ENCODE assay signal across 7 mouse cellular contexts in genomic region chr9:117903025-117903424, GRCm38 (mm10).
DNase-seq lines count a peak whose midpoint lies in the region; TF ChIP-seq lines count a peak whose summit lies in the region.

No protein-coding gene starts in this region.

- peaks cover 24% of the 10 kb centered on the region for H3K4me1 ChIP-seq in cerebellum, adult 2 months (ENCODE audit: control insufficient read depth, insufficient read depth, low read length)

- no peaks in the 10 kb centered on the region for H3K36me3 ChIP-seq in splenic B cell, adult 2 months (ENCODE audit: control insufficient read depth, insufficient read depth, low read length, poor library complexity, severe bottlenecking)

- WGBS in cerebellum, adult 2 months, result 80% methylated on average over 4 of the region's 4 CpGs

- H3K4me3 ChIP-seq in cerebellum, adult 2 months (replicated peaks; ENCODE audit: insufficient read depth, low read depth, low read length), result no peak overlapping the region

- peak; percentile 77 for DNase-seq in 3T3-L1 (ENCODE audit: low read depth, low spot score)
- DNase-seq in B cell, adult 2 months, result peak; percentile 7 to 26
- peak; percentile 54 to 71 for DNase-seq in cerebellum, adult 2 months
- peak; percentile 52 to 55 for DNase-seq in heart, postnatal 10 days
- peak; percentile 7 to 8 for DNase-seq in layer of hippocampus, adult 8-10 months (ENCODE audit: low spot score in 2 of 2)
- DNase-seq in lung, postnatal 36 days, result peak; percentile 42
- peak; percentile 38 for DNase-seq in splenic B cell, adult 2 months (ENCODE audit: low read depth, low spot score)

- peak; percentile 66 for TF ChIP-seq CTCF in cerebellum, adult 2 months (IDR thresholded peaks at IDR 0.05; ENCODE audit: borderline replicate concordance, insufficient read depth, low read depth, low read length)

- TF ChIP-seq POLR2A in cerebellum, adult 2 months (IDR thresholded peaks at IDR 0.05; ENCODE audit: borderline replicate concordance, insufficient read depth, low read length), result no peak

- intact Hi-C loops in heart, postnatal 10 days (cut with DNase I), result loop anchor here (2.0 to 10.0 kb wide), 2 partner anchors 64 to 132 kb away; no protein-coding TSS in a partner anchor

- no peaks in the 10 kb centered on the region for H3K27me3 ChIP-seq in cerebellum, adult 2 months (ENCODE audit: control insufficient read depth, insufficient read depth, low read length)
- no peaks in the 10 kb centered on the region for H3K27me3 ChIP-seq in splenic B cell, adult 2 months (ENCODE audit: control insufficient read depth, insufficient read depth, low read length, poor library complexity, severe bottlenecking)

- H3K27ac ChIP-seq in cerebellum, adult 2 months (ENCODE audit: insufficient read depth, low read length), result no peak overlapping the region

Comparison
In these comparisons a context has a peak if more than half of its experiments do, and no peak if none do; other contexts are left out.
1. DNase-seq: peak in every context shown above with its lines; median percentile 77 in 3T3-L1; 62 in cerebellum, adult 2 months; 54 in heart, postnatal 10 days; 42 in lung, postnatal 36 days; 38 in splenic B cell, adult 2 months; 16 in B cell, adult 2 months; 8 in layer of hippocampus, adult 8-10 months.